8 mouse cellular contexts compared by ENCODE assay signal in the genomic region with DNA sequence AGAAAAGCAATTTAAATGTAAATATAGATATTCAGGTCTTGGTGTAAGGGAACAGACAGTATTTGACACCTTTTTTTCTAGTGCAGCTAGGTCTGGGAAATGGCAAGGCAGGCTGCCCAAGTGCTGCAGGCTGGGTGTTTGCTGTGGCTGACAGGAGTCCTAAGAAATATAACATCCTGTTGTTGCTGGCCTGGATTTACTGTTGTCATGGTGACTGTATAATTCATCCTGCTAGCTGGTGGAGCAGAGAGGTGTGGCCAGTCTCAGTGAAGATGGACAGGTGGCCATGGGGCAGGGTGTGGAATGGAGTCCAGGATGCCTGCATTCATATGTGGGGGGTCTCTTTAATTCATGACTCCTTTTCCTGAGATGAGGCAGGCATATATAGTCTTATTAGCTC.
A peak's percentile ranks its signal among the peaks of the same experiment; 100 is the strongest.
DNase-seq lines count a peak whose midpoint lies in the region; ATAC-seq and TF ChIP-seq lines count a peak whose summit lies in the region.

No protein-coding gene starts in this region.

- TF ChIP-seq CTCF in brain, embryonic 14.5 days (IDR thresholded peaks at IDR 0.05; ENCODE audit: borderline replicate concordance, extremely low read depth, insufficient read depth, insufficient read length) = no peak

- H3K36me3 ChIP-seq in hindbrain, embryonic 16.5 days (ENCODE audit: control insufficient read depth, insufficient read depth, low read length) = no peaks in the 10 kb centered on the region
- no peaks in the 10 kb centered on the region for H3K36me3 ChIP-seq in midbrain, embryonic 15.5 days (replicated peaks)

- no peak overlapping the region for H3K9ac ChIP-seq in hindbrain, embryonic 16.5 days (ENCODE audit: low read depth, low read length)
- no peak overlapping the region for H3K9ac ChIP-seq in midbrain, embryonic 15.5 days

- no peak for TF ChIP-seq POLR2A in brain, embryonic 14.5 days (IDR thresholded peaks at IDR 0.05; ENCODE audit: borderline replicate concordance, extremely low read depth, insufficient read depth, insufficient read length, poor library complexity, severe bottlenecking)

- no peak for DNase-seq in frontal cortex, postnatal 14 days (ENCODE audit: low spot score in 2 of 2)
- DNase-seq in brain, embryonic 14.5 days (ENCODE audit: low read depth) = peak; percentile 80
- no peak for DNase-seq in thymus, postnatal 10 days (ENCODE audit: low spot score in 2 of 2)
- DNase-seq in right cerebral cortex, postnatal 4 days = no peak

- no peaks in the 10 kb centered on the region for H3K9me3 ChIP-seq in hindbrain, embryonic 16.5 days (ENCODE audit: control insufficient read depth, low read length)
- no peaks in the 10 kb centered on the region for H3K9me3 ChIP-seq in midbrain, embryonic 15.5 days

- peaks cover 13% of the 10 kb centered on the region for H3K4me1 ChIP-seq in hindbrain, embryonic 16.5 days (ENCODE audit: control insufficient read depth, insufficient read depth, low read depth, low read length)
- H3K4me1 ChIP-seq in midbrain, embryonic 15.5 days = peaks cover 29% of the 10 kb centered on the region

- no peak overlapping the region for H3K4me3 ChIP-seq in hindbrain, embryonic 16.5 days (ENCODE audit: low read length)
- H3K4me3 ChIP-seq in midbrain, embryonic 15.5 days = no peak overlapping the region

- ATAC-seq in frontal cortex, adult (ENCODE audit: low TSS enrichment) = peak; percentile 80
- peak; percentile 74 for ATAC-seq in hindbrain, embryonic 16.5 days
- peak; percentile 88 for ATAC-seq in midbrain, embryonic 15.5 days (replicated peaks)
- ATAC-seq in inflammation-experienced regulatory T-cells, adult 6 months = no peak

- H3K27me3 ChIP-seq in hindbrain, embryonic 16.5 days (replicated peaks; ENCODE audit: control insufficient read depth, insufficient read depth, low read length) = no peaks in the 10 kb centered on the region
- no peaks in the 10 kb centered on the region for H3K27me3 ChIP-seq in midbrain, embryonic 15.5 days (replicated peaks)

- peak overlapping the region; percentile 35; the same call in 1 of the 2 replicates for H3K27ac ChIP-seq in hindbrain, embryonic 16.5 days (ENCODE audit: low read depth, low read length)
- peak overlapping the region; percentile 62 for H3K27ac ChIP-seq in midbrain, embryonic 15.5 days

- H3K4me2 ChIP-seq in hindbrain, embryonic 16.5 days (ENCODE audit: low read length) = no peak overlapping the region
- no peak overlapping the region for H3K4me2 ChIP-seq in midbrain, embryonic 15.5 days
